ENCODE assay signal across 9 mouse cellular contexts in the genomic region with DNA sequence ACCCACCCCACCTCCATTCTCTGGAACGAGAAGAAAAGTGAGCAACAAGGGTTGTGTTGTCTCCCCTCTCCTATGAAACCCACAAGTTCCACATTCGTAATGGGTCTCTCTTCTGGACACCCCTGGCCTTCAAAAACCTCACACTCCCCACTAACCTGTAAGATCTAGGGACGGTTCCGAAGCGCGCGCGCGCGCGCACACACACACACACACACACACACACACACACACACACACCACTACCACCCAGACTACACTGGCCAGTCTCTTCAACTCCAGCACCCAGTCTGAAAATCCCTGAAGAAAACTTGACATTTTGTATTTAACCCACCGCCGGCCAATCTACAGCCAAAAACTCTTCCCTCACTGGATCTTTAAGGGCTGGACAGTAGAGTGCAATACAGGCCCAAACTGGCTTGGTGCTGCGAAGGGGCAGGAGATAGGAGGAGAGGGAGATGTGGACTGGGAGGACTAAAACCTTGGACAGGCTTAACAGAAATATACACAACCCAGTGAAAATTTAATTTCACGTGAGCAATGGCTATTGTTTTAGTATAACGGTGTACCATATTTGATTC. TPM values are rescaled to one million over a fixed set of nuclear protein-coding genes. Genes with fewer than 3 reads are reported as not detected.
DNase-seq lines count a peak whose midpoint lies in the region; ATAC-seq and TF ChIP-seq lines count a peak whose summit lies in the region.
"Had no signal": no experiment of that assay in that cellular context is flagged by ENCODE, and none has a peak within 500 bp of the region (broad histone marks: within the 10 kb centered on the region; RNA-seq: fewer than 3 reads in every experiment).

A gene (minus strand): TSS at position 138 of the 578 bp plus-strand sequence.

- H3K4me1 ChIP-seq in kidney, embryonic 14.5 days (ENCODE audit: control insufficient read depth, insufficient read depth, low read length): no peaks in the 10 kb centered on the region
- peaks cover 12% of the 10 kb centered on the region for H3K4me1 ChIP-seq in embryonic facial prominence, embryonic 15.5 days
- 0 out of 2 replicates have a peak, but pooled peaks cover 5% of the 10 kb centered on the region for H3K4me1 ChIP-seq in intestine, embryonic 15.5 days (replicated peaks)
- no peaks in the 10 kb centered on the region for H3K4me1 ChIP-seq in midbrain, postnatal 0 days (ENCODE audit: insufficient read depth, low read length)

- ATAC-seq in kidney, embryonic 14.5 days (ENCODE audit: low FRiP score, low TSS enrichment): no peak
- ATAC-seq in embryonic facial prominence, embryonic 15.5 days (ENCODE audit: insufficient number of reproducible peaks, low FRiP score, low TSS enrichment, low read depth): no peak
- no peak for ATAC-seq in intestine, embryonic 15.5 days
- no peak; the same call in 1 of the 2 replicates for ATAC-seq in midbrain, postnatal 0 days (ENCODE audit: low FRiP score)

- WGBS in kidney, embryonic 14.5 days: 51% methylated on average over 16 of the region's 16 CpGs
- 44% methylated on average over 16 of the region's 16 CpGs for WGBS in embryonic facial prominence, embryonic 15.5 days
- 37% methylated on average over 16 of the region's 16 CpGs for WGBS in intestine, embryonic 15.5 days
- WGBS in midbrain, postnatal 0 days: 32% methylated on average over 16 of the region's 16 CpGs

- no peaks in the 10 kb centered on the region for H3K36me3 ChIP-seq in kidney, embryonic 14.5 days (ENCODE audit: control insufficient read depth, insufficient read depth, low read length)
- no peaks in the 10 kb centered on the region for H3K36me3 ChIP-seq in embryonic facial prominence, embryonic 15.5 days
- H3K36me3 ChIP-seq in intestine, embryonic 15.5 days: no peaks in the 10 kb centered on the region
- H3K36me3 ChIP-seq in midbrain, postnatal 0 days (ENCODE audit: insufficient read depth, low read length): no peaks in the 10 kb centered on the region

- H3K27me3 ChIP-seq in kidney, embryonic 14.5 days (ENCODE audit: control insufficient read depth, insufficient read depth, low read length): peaks cover 58% of the 10 kb centered on the region
- H3K27me3 ChIP-seq in embryonic facial prominence, embryonic 15.5 days: peaks cover 66% of the 10 kb centered on the region
- H3K27me3 ChIP-seq in intestine, embryonic 15.5 days (replicated peaks): peaks cover 57% of the 10 kb centered on the region
- H3K27me3 ChIP-seq in midbrain, postnatal 0 days (ENCODE audit: insufficient read depth, low read length): peaks cover 52% of the 10 kb centered on the region

- no peak within 1 kb of the TSS; the same call in 1 of the 2 replicates for H3K9ac ChIP-seq in kidney, embryonic 14.5 days (ENCODE audit: low read depth, low read length)
- H3K9ac ChIP-seq in embryonic facial prominence, embryonic 15.5 days: no peak within 1 kb of the TSS; the same call in 1 of the 2 replicates
- H3K9ac ChIP-seq in intestine, embryonic 15.5 days: peak within 1 kb of the TSS; percentile 26; the same call in 1 of the 2 replicates
- H3K9ac ChIP-seq in midbrain, postnatal 0 days (replicated peaks; ENCODE audit: low read length, poor library complexity, severe bottlenecking): 0 out of 2 replicates have a peak within 1 kb of the TSS, but pooled peaks have one; percentile 19

- no peak for TF ChIP-seq CTCF in midbrain, postnatal 0 days (IDR thresholded peaks at IDR 0.05)

- no peaks in the 10 kb centered on the region; the same call in 1 of the 2 replicates for H3K9me3 ChIP-seq in kidney, embryonic 14.5 days (ENCODE audit: control insufficient read depth, low read length)
- no peaks in the 10 kb centered on the region for H3K9me3 ChIP-seq in embryonic facial prominence, embryonic 15.5 days (replicated peaks)
- H3K9me3 ChIP-seq in intestine, embryonic 15.5 days: no peaks in the 10 kb centered on the region
- H3K9me3 ChIP-seq in midbrain, postnatal 0 days (ENCODE audit: low read length): no peaks in the 10 kb centered on the region

- H3K27ac ChIP-seq in kidney, embryonic 14.5 days (ENCODE audit: low read depth, low read length): no peak within 1 kb of the TSS
- no peak within 1 kb of the TSS for H3K27ac ChIP-seq in embryonic facial prominence, embryonic 15.5 days (replicated peaks)
- no peak within 1 kb of the TSS for H3K27ac ChIP-seq in intestine, embryonic 15.5 days
- H3K27ac ChIP-seq in midbrain, postnatal 0 days (ENCODE audit: low read depth, low read length): no peak within 1 kb of the TSS

- H3K4me2 ChIP-seq in kidney, embryonic 14.5 days (replicated peaks; ENCODE audit: low read depth, low read length): peak within 1 kb of the TSS; percentile 37
- H3K4me2 ChIP-seq in embryonic facial prominence, embryonic 15.5 days (replicated peaks): peak within 1 kb of the TSS; percentile 68
- H3K4me2 ChIP-seq in intestine, embryonic 15.5 days (replicated peaks): peak within 1 kb of the TSS; percentile 73
- H3K4me2 ChIP-seq in midbrain, postnatal 0 days (ENCODE audit: low read depth, low read length, poor library complexity, severe bottlenecking): peak within 1 kb of the TSS; percentile 81

- no peak for DNase-seq in kidney, postnatal 36 days
- DNase-seq in midbrain, postnatal 0 days (ENCODE audit: low spot score): no peak
- no peak for DNase-seq in spleen, postnatal 14 days (ENCODE audit: low spot score in 2 of 2)
- DNase-seq in ovary, postnatal 36 days (ENCODE audit: low spot score): no peak
- no peak for DNase-seq in urinary bladder, adult 18-20 months (ENCODE audit: low spot score in 2 of 2)

- H3K4me3 ChIP-seq in kidney, embryonic 14.5 days (ENCODE audit: low read length): peak within 1 kb of the TSS; percentile 31
- peak within 1 kb of the TSS; percentile 39 for H3K4me3 ChIP-seq in embryonic facial prominence, embryonic 15.5 days (replicated peaks)
- H3K4me3 ChIP-seq in intestine, embryonic 15.5 days (replicated peaks): peak within 1 kb of the TSS; percentile 34
- H3K4me3 ChIP-seq in midbrain, postnatal 0 days (ENCODE audit: low read depth, low read length): peak within 1 kb of the TSS; percentile 42
- H3K4me3 ChIP-seq: myocyte had no signal

RNA-seq across cellular contexts. Expression of the gene that starts here (rescaled TPM):
- polyA plus RNA-seq in kidney, embryonic 14.5 days (2014; fragmentation: Nextera tagmentation; extraction: Ambion mirVana): not detected in 2 replicates
- polyA plus RNA-seq in embryonic facial prominence, embryonic 15.5 days (2015; fragmentation: Nextera tagmentation; extraction: Ambion mirVana): 0.05 TPM in 1 of 2 replicates, not detected in the other
- not detected in 2 replicates for polyA plus RNA-seq in intestine, embryonic 15.5 days (2015; fragmentation: Nextera tagmentation; extraction: Ambion mirVana)
- total RNA-seq in midbrain, postnatal 0 days (2014; rRNA removed): 0.14 TPM in 1 of 2 replicates, not detected in the other
- polyA plus RNA-seq in midbrain, postnatal 0 days (2015; fragmentation: Nextera tagmentation; extraction: Ambion mirVana): 0.07 and 0.11 TPM in 2 replicates
- polyA plus RNA-seq: myocyte had no signal

Comparison
In these comparisons a context has a peak if more than half of its experiments do, and no peak if none do; other contexts are left out.
1. H3K9ac ChIP-seq: peak in intestine, embryonic 15.5 days (single experiment) and midbrain, postnatal 0 days (single experiment); none in kidney, embryonic 14.5 days (single experiment) and embryonic facial prominence, embryonic 15.5 days (single experiment).
2. Peak in every context shown above with its lines, with median percentiles within 50 percentile points of each other: H3K4me2 ChIP-seq and H3K4me3 ChIP-seq.